Mouse (Mus musculus): Measurements from ENCODE around the gene Rhobtb1. TPM values are rescaled to one million over a fixed set of nuclear protein-coding genes. Genes with fewer than 3 reads are reported as not detected.

Rhobtb1 gene
- polyA plus RNA-seq, 1 experiment, result 7.5 TPM

DNA sequence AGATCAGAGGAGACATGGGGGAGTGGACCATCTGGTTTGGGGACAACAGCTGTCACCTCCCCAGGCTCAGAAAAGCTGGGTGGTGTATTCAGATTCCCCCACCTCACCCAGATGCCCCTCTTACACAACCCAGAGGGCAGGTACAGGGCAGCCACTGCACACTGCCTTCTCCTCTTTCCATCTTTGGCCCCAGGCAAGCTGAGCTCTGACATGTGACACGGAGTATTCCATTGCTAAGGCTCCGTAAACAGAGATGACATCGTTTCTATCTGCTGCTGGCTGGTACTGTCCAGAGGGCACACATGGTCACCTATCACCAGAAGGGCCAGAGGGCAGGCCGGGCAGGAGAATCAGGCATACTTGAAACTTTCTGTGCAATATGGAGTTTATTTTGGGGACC, 136.9 kb downstream of the Rhobtb1 start:
- Histone ChIP-seq H3K27me3 (ENCODE audit: control insufficient read depth, insufficient read depth, insufficient read length) (no peaks in the 10 kb centered on the region), H3K4me3 (no peak overlapping the region), H3K4me2 (ENCODE audit: low read depth) (no peak overlapping the region), H3K36me3 (ENCODE audit: control insufficient read depth, insufficient read depth) (peaks cover 17% of the 10 kb centered on the region), H3ac (ENCODE audit: control insufficient read depth, insufficient read length) (no peak overlapping the region), H3K79me2 (ENCODE audit: control insufficient read depth, insufficient read depth) (no peaks in the 10 kb centered on the region)
- TF ChIP-seq CEBPB (IDR thresholded peaks at IDR 0.05; ENCODE audit: insufficient read depth, poor library complexity, severe bottlenecking) (no peak), USF1 (IDR thresholded peaks at IDR 0.05; ENCODE audit: low read depth) (no peak), MAX (IDR thresholded peaks at IDR 0.05; ENCODE audit: low read depth) (no peak), REST (IDR thresholded peaks at IDR 0.05; ENCODE audit: insufficient read depth, insufficient read length) (no peak), MYOD1 (IDR thresholded peaks at IDR 0.05; ENCODE audit: control insufficient read depth in 1 of 3, insufficient read length in 2 of 3, low read depth in 2 of 3) (no peak), MYOG (IDR thresholded peaks at IDR 0.05; ENCODE audit: control insufficient read depth in 1 of 3, insufficient read depth in 1 of 3, insufficient read length in 2 of 3, low read depth in 2 of 3) (no peak), E2F4 (IDR thresholded peaks at IDR 0.05; ENCODE audit: insufficient read depth) (no peak), TCF3 (IDR thresholded peaks at IDR 0.05; ENCODE audit: insufficient read length, low read depth) (no peak), SRF (IDR thresholded peaks at IDR 0.05; ENCODE audit: control insufficient read depth, insufficient read length, low read depth) (no peak), POLR2AphosphoS2 (IDR thresholded peaks at IDR 0.05; ENCODE audit: insufficient read length, low read depth) (no peak)

DNA sequence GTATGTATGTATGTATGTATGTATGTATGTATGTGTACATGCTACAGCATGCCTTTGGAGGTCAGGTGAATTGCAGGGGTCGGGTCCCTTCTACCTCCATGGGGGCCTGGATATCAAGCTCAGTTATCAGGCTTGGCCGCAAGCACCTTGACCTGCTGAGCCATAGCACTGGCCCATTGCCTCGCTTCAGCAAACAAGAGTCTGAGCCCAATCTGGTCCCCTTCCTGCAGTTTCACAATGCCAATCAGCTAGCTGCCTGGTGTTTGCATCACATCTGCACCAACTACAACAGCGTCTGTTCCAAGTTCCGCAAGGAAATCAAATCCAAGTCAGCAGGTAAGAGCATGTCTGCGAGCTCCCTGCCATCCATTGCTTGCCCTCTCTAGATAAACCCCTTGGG, 137.5 kb downstream of the Rhobtb1 start:
- Histone ChIP-seq H3K79me2 (ENCODE audit: control insufficient read depth, insufficient read depth) (no peaks in the 10 kb centered on the region), H3K27me3 (ENCODE audit: control insufficient read depth, insufficient read depth, insufficient read length) (no peaks in the 10 kb centered on the region), H3K4me2 (ENCODE audit: low read depth) (no peak overlapping the region), H3K36me3 (ENCODE audit: control insufficient read depth, insufficient read depth) (peaks cover 15% of the 10 kb centered on the region), H3K4me3 (no peak overlapping the region), H3ac (ENCODE audit: control insufficient read depth, insufficient read length) (no peak overlapping the region)
- TF ChIP-seq REST (IDR thresholded peaks at IDR 0.05; ENCODE audit: insufficient read depth, insufficient read length) (no peak), CEBPB (IDR thresholded peaks at IDR 0.05; ENCODE audit: insufficient read depth, poor library complexity, severe bottlenecking) (no peak), SRF (IDR thresholded peaks at IDR 0.05; ENCODE audit: control insufficient read depth, insufficient read length, low read depth) (no peak), TCF12 (IDR thresholded peaks at IDR 0.05; ENCODE audit: insufficient read depth, poor library complexity, severe bottlenecking) (no peak), MAX (IDR thresholded peaks at IDR 0.05; ENCODE audit: low read depth) (no peak), MYOD1 (IDR thresholded peaks at IDR 0.05; ENCODE audit: control insufficient read depth in 1 of 3, insufficient read length in 2 of 3, low read depth in 2 of 3) (no peak), TCF3 (IDR thresholded peaks at IDR 0.05; ENCODE audit: insufficient read length, low read depth) (no peak), E2F4 (IDR thresholded peaks at IDR 0.05; ENCODE audit: insufficient read depth) (no peak), USF1 (IDR thresholded peaks at IDR 0.05; ENCODE audit: low read depth) (no peak), POLR2A (IDR thresholded peaks at IDR 0.05; ENCODE audit: insufficient read length, low read depth) (no peak), POLR2AphosphoS2 (IDR thresholded peaks at IDR 0.05; ENCODE audit: insufficient read length, low read depth) (no peak), MYOG (IDR thresholded peaks at IDR 0.05; ENCODE audit: control insufficient read depth in 1 of 3, insufficient read depth in 1 of 3, insufficient read length in 2 of 3, low read depth in 2 of 3) (no peak)

DNA sequence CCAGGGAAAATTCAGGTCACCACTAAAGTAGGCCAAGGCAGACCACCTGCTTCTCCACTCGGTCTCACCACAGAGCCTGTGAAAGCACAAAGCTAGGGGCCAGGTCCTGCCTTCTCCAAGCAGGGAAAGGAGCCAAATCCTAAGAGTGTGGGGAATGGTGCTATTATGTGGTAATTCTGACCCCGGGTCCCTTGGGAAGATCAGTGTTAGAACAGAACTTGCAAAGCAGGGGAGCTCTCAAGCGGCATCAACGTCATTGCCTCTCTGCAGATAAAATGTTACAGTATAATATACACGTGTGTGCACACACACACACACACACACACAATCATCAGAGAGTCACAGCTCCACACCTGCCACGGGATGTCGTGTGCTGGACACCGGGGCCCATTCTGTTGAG, 139.5 kb downstream of the Rhobtb1 start:
- peaks cover 10% of the 10 kb centered on the region for H3K36me3 ChIP-seq (ENCODE audit: control insufficient read depth, insufficient read depth)
- no peak for TF ChIP-seq MYOG (IDR thresholded peaks at IDR 0.05; ENCODE audit: control insufficient read depth in 1 of 3, insufficient read depth in 1 of 3, insufficient read length in 2 of 3, low read depth in 2 of 3)
- TF ChIP-seq E2F4 (IDR thresholded peaks at IDR 0.05; ENCODE audit: insufficient read depth), result no peak
- no peak for TF ChIP-seq TCF12 (IDR thresholded peaks at IDR 0.05; ENCODE audit: insufficient read depth, poor library complexity, severe bottlenecking)
- H3ac ChIP-seq (ENCODE audit: control insufficient read depth, insufficient read length), result no peak overlapping the region
- no peaks in the 10 kb centered on the region for H3K79me2 ChIP-seq (ENCODE audit: control insufficient read depth, insufficient read depth)
- no peaks in the 10 kb centered on the region for H3K27me3 ChIP-seq (ENCODE audit: control insufficient read depth, insufficient read depth, insufficient read length)
- no peak overlapping the region for H3K4me2 ChIP-seq (ENCODE audit: low read depth)
- no peak overlapping the region for H3K4me3 ChIP-seq

DNA sequence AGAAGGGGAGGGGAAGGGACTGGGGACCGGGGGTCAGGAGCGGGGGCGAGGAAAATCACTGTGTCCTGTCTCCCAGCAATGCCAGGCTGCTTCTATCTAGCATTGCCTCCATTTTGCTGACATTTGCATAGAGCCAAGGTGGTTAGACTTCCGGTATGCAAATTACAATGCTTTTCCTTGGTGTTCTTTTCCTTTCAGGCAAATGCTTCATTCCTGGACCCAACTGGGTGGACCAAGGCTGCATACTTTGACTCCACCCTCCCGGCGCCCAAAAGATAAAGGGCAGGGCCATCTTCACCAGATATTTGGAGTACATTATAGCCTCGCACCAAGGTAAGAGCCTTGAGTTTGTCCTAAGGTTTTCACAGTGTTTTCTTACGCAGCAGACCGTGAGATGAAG, 144.7 kb downstream of the Rhobtb1 start:
- H3K27me3 ChIP-seq (ENCODE audit: control insufficient read depth, insufficient read depth, insufficient read length), result no peaks in the 10 kb centered on the region
- no peak overlapping the region for H3K4me2 ChIP-seq (ENCODE audit: low read depth)
- no peaks in the 10 kb centered on the region for H3K79me2 ChIP-seq (ENCODE audit: control insufficient read depth, insufficient read depth)
- no peak overlapping the region for H3K4me3 ChIP-seq
- no peaks in the 10 kb centered on the region for H3K36me3 ChIP-seq (ENCODE audit: control insufficient read depth, insufficient read depth)
- no peak overlapping the region for H3ac ChIP-seq (ENCODE audit: control insufficient read depth, insufficient read length)
- no peak for TF ChIP-seq TCF12 (IDR thresholded peaks at IDR 0.05; ENCODE audit: insufficient read depth, poor library complexity, severe bottlenecking)
- TF ChIP-seq MYOG (IDR thresholded peaks at IDR 0.05; ENCODE audit: control insufficient read depth in 1 of 3, insufficient read depth in 1 of 3, insufficient read length in 2 of 3, low read depth in 2 of 3), result no peak
- TF ChIP-seq MYOD1 (IDR thresholded peaks at IDR 0.05; ENCODE audit: control insufficient read depth in 1 of 3, insufficient read length in 2 of 3, low read depth in 2 of 3), result no peak
- no peak for TF ChIP-seq TCF3 (IDR thresholded peaks at IDR 0.05; ENCODE audit: insufficient read length, low read depth)
- TF ChIP-seq POLR2AphosphoS2 (IDR thresholded peaks at IDR 0.05; ENCODE audit: insufficient read length, low read depth), result no peak
- no peak for TF ChIP-seq E2F4 (IDR thresholded peaks at IDR 0.05; ENCODE audit: insufficient read depth)
- TF ChIP-seq MAX (IDR thresholded peaks at IDR 0.05; ENCODE audit: low read depth), result no peak
- TF ChIP-seq POLR2A (IDR thresholded peaks at IDR 0.05; ENCODE audit: insufficient read length, low read depth), result no peak
- no peak for TF ChIP-seq REST (IDR thresholded peaks at IDR 0.05; ENCODE audit: insufficient read depth, insufficient read length)
- no peak for TF ChIP-seq CEBPB (IDR thresholded peaks at IDR 0.05; ENCODE audit: insufficient read depth, poor library complexity, severe bottlenecking)
- no peak for TF ChIP-seq SRF (IDR thresholded peaks at IDR 0.05; ENCODE audit: control insufficient read depth, insufficient read length, low read depth)
- TF ChIP-seq USF1 (IDR thresholded peaks at IDR 0.05; ENCODE audit: low read depth), result no peak

DNA sequence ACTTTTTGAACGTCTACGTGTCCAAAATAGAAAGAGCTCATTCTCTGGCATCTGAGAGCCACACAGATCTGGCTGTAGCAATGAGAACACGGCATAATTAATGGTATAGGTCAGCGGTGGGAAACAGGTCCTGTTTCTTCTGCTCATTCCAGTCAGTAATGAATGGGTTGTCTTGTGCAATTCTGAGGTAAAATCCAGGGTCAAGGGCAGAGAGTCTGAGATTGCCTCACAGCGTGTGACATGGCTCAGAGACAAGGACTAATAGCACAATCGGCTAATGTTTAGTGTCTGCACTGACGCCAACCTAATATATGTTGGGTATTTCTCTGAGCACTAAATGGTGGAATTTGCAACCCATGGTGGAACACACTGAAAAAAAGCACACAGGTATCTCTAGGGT, 148.8 kb downstream of the Rhobtb1 start:
- H3K27me3 ChIP-seq (ENCODE audit: control insufficient read depth, insufficient read depth, insufficient read length), result no peaks in the 10 kb centered on the region
- TF ChIP-seq MYOG (IDR thresholded peaks at IDR 0.05; ENCODE audit: control insufficient read depth in 1 of 3, insufficient read depth in 1 of 3, insufficient read length in 2 of 3, low read depth in 2 of 3) (no peak), REST (IDR thresholded peaks at IDR 0.05; ENCODE audit: insufficient read depth, insufficient read length) (no peak), POLR2AphosphoS2 (IDR thresholded peaks at IDR 0.05; ENCODE audit: insufficient read length, low read depth) (no peak), TCF12 (IDR thresholded peaks at IDR 0.05; ENCODE audit: insufficient read depth, poor library complexity, severe bottlenecking) (no peak), E2F4 (IDR thresholded peaks at IDR 0.05; ENCODE audit: insufficient read depth) (no peak), CEBPB (IDR thresholded peaks at IDR 0.05; ENCODE audit: insufficient read depth, poor library complexity, severe bottlenecking) (no peak), MYOD1 (IDR thresholded peaks at IDR 0.05; ENCODE audit: control insufficient read depth in 1 of 3, insufficient read length in 2 of 3, low read depth in 2 of 3) (no peak), USF1 (IDR thresholded peaks at IDR 0.05; ENCODE audit: low read depth) (no peak)

More for the DNA sequence above, 148.8 kb downstream of the Rhobtb1 start:
- H3K4me3 ChIP-seq, result no peak overlapping the region
- no peaks in the 10 kb centered on the region for H3K79me2 ChIP-seq (ENCODE audit: control insufficient read depth, insufficient read depth)
- no peak overlapping the region for H3ac ChIP-seq (ENCODE audit: control insufficient read depth, insufficient read length)
- H3K4me2 ChIP-seq (ENCODE audit: low read depth), result no peak overlapping the region
- H3K36me3 ChIP-seq (ENCODE audit: control insufficient read depth, insufficient read depth), result no peaks in the 10 kb centered on the region
